Mouse (Mus musculus) embryonic fibroblast, embryonic 13.5 days (primary cell): ENCODE data around the gene Ext2.

ENCODE experiments used
- CTCF ChIP-seq: IDR thresholded peaks from 2 replicates; pipeline ENCODE4 v1.5.1; 2011; ENCODE audit warnings: mild to moderate bottlenecking, control low read depth, low read length, moderate library complexity, borderline replicate concordance; ENCODE audit not compliant: insufficient read depth
- POLR2A ChIP-seq: IDR thresholded peaks from 2 replicates; pipeline ENCODE4 v1.6.1; 2011; ENCODE audit warnings: low read depth, mild to moderate bottlenecking, control low read depth, low read length, moderate library complexity

- TF ChIP-seq POLR2A (no peak), CTCF (no peak)
Observed at GRCm38 (mm10) chr2:93624665-93625408, 197.5 kb downstream of the Ext2 start.
